Mouse (Mus musculus) limb, embryonic 14.5 days (tissue): ENCODE results near the gene Ccl1. TPM values are rescaled to one million over a fixed set of nuclear protein-coding genes. Genes with fewer than 3 reads are reported as not detected.

ENCODE experiments used
- ATAC-seq: fragments of 200-750 bp; cut with Nextera tagmentation; 2 replicates; pipeline ENCODE4 v1.8.0; 2017; ENCODE audit warnings: low read depth, moderate number of reproducible peaks, moderate TSS enrichment; ENCODE audit not compliant: low FRiP score
- DNase-seq: peaks from one replicate; pipeline ENCODE4 v3.0.0-alpha.2; 2015; ENCODE audit warnings: low spot score
- H3K27ac ChIP-seq: fragments of 300-500 bp; sonication (generic); replicated peaks from 2 replicates; pipeline ENCODE4 v1.5.1; 2014; ENCODE audit warnings: low read depth, mild to moderate bottlenecking, low read length, moderate library complexity, mixed read lengths
- H3K27me3 ChIP-seq: fragments of 300-500 bp; sonication (generic); 2 replicates; pipeline ENCODE4 v1.6.1; 2014; ENCODE audit warnings: low read length, mixed read lengths; ENCODE audit not compliant: control insufficient read depth, insufficient read depth
- H3K36me3 ChIP-seq: fragments of 300-500 bp; sonication (generic); 2 replicates; pipeline ENCODE4 v1.6.1; 2014; ENCODE audit warnings: mild to moderate bottlenecking, low read length, moderate library complexity, mixed read lengths; ENCODE audit not compliant: control insufficient read depth, insufficient read depth
- H3K4me1 ChIP-seq: fragments of 300-500 bp; sonication (generic); 2 replicates; pipeline ENCODE4 v1.6.1; 2014; ENCODE audit warnings: antibody characterized with exemption, low read length, mixed read lengths; ENCODE audit not compliant: control insufficient read depth, insufficient read depth
- H3K4me2 ChIP-seq: fragments of 300-500 bp; sonication (generic); replicated peaks from 2 replicates; pipeline ENCODE4 v1.6.1; 2014; ENCODE audit warnings: low read depth, mild to moderate bottlenecking, low read length, moderate library complexity; ENCODE audit not compliant: severe bottlenecking
- H3K4me3 ChIP-seq: fragments of 300-500 bp; sonication (generic); replicated peaks from 2 replicates; pipeline ENCODE4 v1.5.1; 2014; ENCODE audit warnings: low read length
- H3K9ac ChIP-seq: fragments of 300-500 bp; sonication (generic); 2 replicates; pipeline ENCODE4 v1.6.1; 2014; ENCODE audit warnings: mild to moderate bottlenecking, low read depth, low read length, moderate library complexity; ENCODE audit not compliant: severe bottlenecking
- H3K9me3 ChIP-seq: fragments of 300-500 bp; sonication (generic); 2 replicates; pipeline ENCODE4 v1.6.1; 2016; ENCODE audit warnings: low read length; ENCODE audit not compliant: control insufficient read depth
- POLR2A ChIP-seq: fragments of 200-500 bp; IDR thresholded peaks from 2 replicates; pipeline ENCODE4 v1.8.0; 2012; ENCODE audit warnings: inconsistent platforms, mild to moderate bottlenecking, moderate library complexity, borderline replicate concordance; ENCODE audit not compliant: insufficient read depth, insufficient read length; ENCODE audit errors: extremely low read depth
- WGBS: fragments of 180-500 bp; shearing (Covaris S2); extraction: QIAGEN DNeasy Blood & Tissue Kit; methylation state at CpG from one replicate; pipeline ENCODE4 v1.1.7; 2014; 5-methylcytosine and 5-hydroxymethylcytosine counted together
- polyA plus RNA-seq, 2 experiments: library from polyadenylated mRNA; depleted of rRNA in 1 of 2; stranded (reverse) in 1 of 2; unstranded in 1 of 2; fragments of >200 nt; fragmentation: Nextera tagmentation in 1 of 2; extraction: Ambion mirVana in 1 of 2; gene quantifications; 2 replicates each; pipeline versions ENCODE4 v1.2.1 to v1.2.3; 2012 to 2014

Ccl1 gene
- polyA plus RNA-seq, 2 experiments: not detected

- H3K4me1 ChIP-seq: no peaks in the 10 kb centered on the region
- H3K4me2 ChIP-seq: no peak overlapping the region
- no peak overlapping the region for H3K4me3 ChIP-seq
- no peak for DNase-seq
- H3K27me3 ChIP-seq: no peaks in the 10 kb centered on the region
- H3K9me3 ChIP-seq: no peaks in the 10 kb centered on the region
- H3K9ac ChIP-seq: no peak overlapping the region
- ATAC-seq: no peak
- no peak overlapping the region for H3K27ac ChIP-seq
- H3K36me3 ChIP-seq: no peaks in the 10 kb centered on the region
- WGBS: 79% methylated on average over 4 of the region's 4 CpGs
- TF ChIP-seq POLR2A: no peak
Observed at GRCm38 (mm10) chr11:82214405-82214804, 91.1 kb downstream of the Ccl1 start.

GRCm38 (mm10) chr11:82206960-82207488 is 98.5 kb downstream of the Ccl1 start:
- no peaks in the 10 kb centered on the region for H3K27me3 ChIP-seq
- H3K4me1 ChIP-seq: no peaks in the 10 kb centered on the region
- H3K9me3 ChIP-seq: no peaks in the 10 kb centered on the region
- 93% methylated on average over 2 of the region's 2 CpGs for WGBS
- H3K27ac ChIP-seq: no peak overlapping the region
- TF ChIP-seq POLR2A: no peak
- no peak overlapping the region for H3K9ac ChIP-seq
- H3K4me3 ChIP-seq: no peak overlapping the region
- no peak for DNase-seq
- no peaks in the 10 kb centered on the region for H3K36me3 ChIP-seq
- ATAC-seq: no peak
- H3K4me2 ChIP-seq: no peak overlapping the region

GRCm38 (mm10) chr11:82205221-82205620 is 100.3 kb downstream of the Ccl1 start:
- H3K4me1 ChIP-seq: no peaks in the 10 kb centered on the region
- no peaks in the 10 kb centered on the region for H3K36me3 ChIP-seq
- H3K9ac ChIP-seq: no peak overlapping the region
- H3K27me3 ChIP-seq: no peaks in the 10 kb centered on the region
- TF ChIP-seq POLR2A: no peak
- H3K9me3 ChIP-seq: no peaks in the 10 kb centered on the region
- no peak for DNase-seq
- no peak for ATAC-seq
- H3K27ac ChIP-seq: no peak overlapping the region
- 84% methylated on average over 6 of the region's 6 CpGs for WGBS
- H3K4me2 ChIP-seq: no peak overlapping the region
- no peak overlapping the region for H3K4me3 ChIP-seq

GRCm38 (mm10) chr11:82203706-82204105 is 101.8 kb downstream of the Ccl1 start:
- Histone ChIP-seq H3K27me3 (no peaks in the 10 kb centered on the region), H3K4me1 (no peaks in the 10 kb centered on the region), H3K9me3 (no peaks in the 10 kb centered on the region), H3K27ac (no peak overlapping the region), H3K9ac (no peak overlapping the region), H3K36me3 (no peaks in the 10 kb centered on the region), H3K4me2 (no peak overlapping the region), H3K4me3 (no peak overlapping the region)
- DNase-seq: no peak
- TF ChIP-seq POLR2A: no peak
- ATAC-seq: no peak
- WGBS: 89% methylated on average over 3 of the region's 3 CpGs

GRCm38 (mm10) chr11:82197774-82198173 is 107.7 kb downstream of the Ccl1 start:
- 84% methylated on average over 3 of the region's 3 CpGs for WGBS
- no peak for DNase-seq
- H3K27ac ChIP-seq: no peak overlapping the region
- H3K9ac ChIP-seq: no peak overlapping the region
- no peaks in the 10 kb centered on the region for H3K9me3 ChIP-seq
- no peaks in the 10 kb centered on the region for H3K36me3 ChIP-seq
- ATAC-seq: no peak
- no peaks in the 10 kb centered on the region for H3K27me3 ChIP-seq
- H3K4me1 ChIP-seq: no peaks in the 10 kb centered on the region
- H3K4me3 ChIP-seq: no peak overlapping the region
- TF ChIP-seq POLR2A: no peak
- H3K4me2 ChIP-seq: no peak overlapping the region

GRCm38 (mm10) chr11:82194980-82195379 is 110.5 kb downstream of the Ccl1 start:
- no peaks in the 10 kb centered on the region for H3K9me3 ChIP-seq
- WGBS: 47% methylated on average over 2 of the region's 2 CpGs
- no peak overlapping the region for H3K4me3 ChIP-seq
- H3K9ac ChIP-seq: no peak overlapping the region
- no peaks in the 10 kb centered on the region for H3K36me3 ChIP-seq
- no peak overlapping the region for H3K27ac ChIP-seq
- H3K4me2 ChIP-seq: no peak overlapping the region
- no peaks in the 10 kb centered on the region for H3K4me1 ChIP-seq
- TF ChIP-seq POLR2A: no peak
- no peaks in the 10 kb centered on the region for H3K27me3 ChIP-seq
- no peak for DNase-seq
- no peak for ATAC-seq
